Mouse (Mus musculus) cortical plate, adult 2 months (tissue): ENCODE measurements around the gene Gm10337.

Source experiments
- CTCF ChIP-seq: fragments of 200-500 bp; IDR thresholded peaks from 2 replicates; pipeline ENCODE4 v1.5.1; 2011; ENCODE audit warnings: mild to moderate bottlenecking, control low read depth, low read length; ENCODE audit not compliant: insufficient read depth; ENCODE audit errors: extremely low read depth
- POLR2A ChIP-seq: fragments of 200-500 bp; IDR thresholded peaks from 2 replicates; pipeline ENCODE4 v1.6.1; 2011; ENCODE audit warnings: mild to moderate bottlenecking, low read length, control low read depth; ENCODE audit not compliant: insufficient read depth; ENCODE audit errors: extremely low read depth

- TF ChIP-seq POLR2A: no peak
- TF ChIP-seq CTCF: no peak
Measured at GRCm38 (mm10) chr15:102506464-102506830, 2.9 kb downstream of the Gm10337 start.
